Mouse (Mus musculus) lung, postnatal 36 days (tissue): Measurements from ENCODE around the gene Immp2l.
A peak's percentile ranks its signal among the peaks of the same experiment; 100 is the strongest.
"Not testable (repeated sequence)": the region's sequence is repeated elsewhere in the genome, so short reads cannot be mapped to it uniquely, and the experiment has no call there.

Source experiments
- DNase-seq: peaks from one replicate; pipeline ENCODE4 v3.0.0; 2022; ENCODE audit warnings: mixed read lengths

Immp2l gene

GRCm38 (mm10) chr12:41727221-41727620 lies 703.3 kb downstream of the Immp2l start:
- no peak for DNase-seq

DNA sequence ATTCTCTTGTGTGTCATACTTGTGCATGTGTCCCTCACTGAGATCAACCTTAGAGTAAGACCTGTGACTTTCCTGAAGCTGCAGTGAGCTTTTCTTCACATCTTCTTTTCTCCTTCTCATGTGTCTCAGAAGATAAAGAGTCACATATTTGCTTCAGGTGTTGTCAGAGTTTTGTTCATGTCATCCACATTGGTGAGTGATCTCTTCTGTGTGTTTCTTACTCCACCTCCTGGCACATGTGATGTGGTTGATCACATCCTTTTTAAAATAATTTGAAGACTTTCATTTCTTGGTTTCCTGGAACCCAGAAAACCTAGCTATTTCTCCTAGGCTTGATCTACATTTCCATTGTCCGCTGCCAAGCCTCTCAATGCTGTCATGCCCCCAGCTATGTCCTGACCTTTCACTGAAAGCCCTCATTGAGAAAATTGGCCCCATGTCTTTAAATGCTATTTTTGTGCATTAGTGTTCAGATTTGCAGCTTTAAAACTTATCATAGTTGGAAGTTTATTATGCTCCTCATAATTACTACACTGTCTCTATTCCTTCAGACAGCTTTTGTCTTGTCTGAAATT lies 704.0 kb downstream of the Immp2l start:
- no peak for DNase-seq

GRCm38 (mm10) chr12:41728467-41728866 lies 704.6 kb downstream of the Immp2l start:
- DNase-seq: no peak

GRCm38 (mm10) chr12:41729780-41730179 lies 705.9 kb downstream of the Immp2l start:
- no peak for DNase-seq

GRCm38 (mm10) chr12:41733168-41733567 lies 709.3 kb downstream of the Immp2l start:
- no peak for DNase-seq

GRCm38 (mm10) chr12:41742887-41743286 lies 719.0 kb downstream of the Immp2l start:
- no peak for DNase-seq

DNA sequence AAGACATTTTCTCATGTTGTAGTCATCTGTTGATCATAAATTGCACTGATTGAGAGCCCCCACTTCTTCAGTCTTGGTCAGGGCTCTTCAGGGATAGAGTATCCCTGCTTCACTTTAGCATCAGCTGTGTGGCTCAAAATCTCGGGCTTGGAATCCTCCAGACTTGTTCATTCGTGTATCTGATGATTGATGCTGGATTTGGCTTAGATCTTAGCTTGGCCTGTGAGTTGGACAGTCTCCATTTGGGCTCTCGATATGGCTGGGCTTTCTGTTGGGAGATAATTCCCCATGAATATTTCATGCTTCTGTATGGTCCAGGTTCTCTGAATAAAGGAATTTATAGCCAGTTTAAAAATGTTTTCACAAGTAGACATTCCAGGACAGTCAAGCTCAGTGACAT lies 739.5 kb downstream of the Immp2l start:
- DNase-seq: no peak

GRCm38 (mm10) chr12:41773961-41774360 lies 750.1 kb downstream of the Immp2l start:
- DNase-seq: no peak

GRCm38 (mm10) chr12:41774623-41775323 lies 750.9 kb downstream of the Immp2l start:
- no peak for DNase-seq

DNA sequence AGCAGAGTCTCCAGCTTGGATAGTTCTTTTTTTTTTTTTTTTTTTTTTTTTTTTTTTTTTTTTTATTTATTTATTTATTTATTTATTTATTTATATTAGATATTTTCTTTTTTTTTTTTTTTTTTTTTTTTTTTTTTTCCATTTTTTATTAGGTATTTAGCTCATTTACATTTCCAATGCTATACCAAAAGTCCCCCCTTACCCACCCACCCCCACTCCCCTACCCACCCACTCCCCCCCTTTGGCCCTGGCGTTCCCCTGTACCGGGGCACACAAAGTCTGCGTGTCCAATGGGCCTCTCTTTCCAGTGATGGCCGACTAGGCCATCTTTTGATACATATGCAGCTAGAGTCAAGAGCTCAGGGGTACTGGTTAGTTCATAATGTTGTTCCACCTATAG lies 753.9 kb downstream of the Immp2l start:
- not testable (repeated sequence) for DNase-seq

DNA sequence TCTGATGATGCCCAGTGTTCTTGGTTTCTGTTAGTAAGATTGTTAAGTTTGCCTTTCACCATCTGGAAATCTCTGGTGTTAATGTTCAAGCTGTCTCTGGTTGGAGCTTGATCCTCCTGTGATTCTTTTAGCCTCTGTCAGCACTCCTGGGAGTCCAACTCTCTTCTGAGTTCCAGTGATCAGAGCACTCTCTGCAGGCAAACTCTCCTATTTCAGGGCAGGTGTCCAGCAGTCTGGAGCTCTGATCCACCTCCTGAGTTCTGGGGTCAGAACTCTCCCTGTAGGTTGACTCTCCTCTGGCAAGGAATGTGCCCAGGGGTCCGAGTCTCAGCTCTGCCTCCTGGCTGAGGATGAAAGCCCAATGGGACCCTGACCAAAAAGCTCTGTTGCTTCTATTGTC lies 769.8 kb downstream of the Immp2l start:
- not testable (repeated sequence) for DNase-seq

GRCm38 (mm10) chr12:41829517-41829916 lies 805.6 kb downstream of the Immp2l start:
- no peak for DNase-seq

GRCm38 (mm10) chr12:41831731-41832130 lies 807.8 kb downstream of the Immp2l start:
- DNase-seq: no peak

DNA sequence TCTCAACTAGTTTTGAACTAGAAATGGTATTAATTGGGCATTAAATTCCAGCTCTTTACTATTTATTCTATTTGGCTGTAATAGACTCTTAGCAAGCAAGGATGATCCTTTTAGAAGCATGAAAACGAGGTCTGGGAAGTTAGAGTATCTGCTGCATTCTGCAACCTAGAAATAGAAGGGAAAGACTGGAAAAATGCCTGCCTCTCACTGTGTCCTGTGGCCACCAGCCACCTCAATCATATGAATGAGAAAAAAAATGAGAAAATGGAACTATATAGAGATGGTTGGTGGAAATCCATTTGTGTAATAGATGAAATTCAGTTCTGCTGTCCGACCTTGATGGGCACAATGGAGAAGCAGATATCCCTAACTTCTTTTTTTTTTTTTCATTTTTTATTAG lies 810.8 kb downstream of the Immp2l start:
- DNase-seq: no peak

DNA sequence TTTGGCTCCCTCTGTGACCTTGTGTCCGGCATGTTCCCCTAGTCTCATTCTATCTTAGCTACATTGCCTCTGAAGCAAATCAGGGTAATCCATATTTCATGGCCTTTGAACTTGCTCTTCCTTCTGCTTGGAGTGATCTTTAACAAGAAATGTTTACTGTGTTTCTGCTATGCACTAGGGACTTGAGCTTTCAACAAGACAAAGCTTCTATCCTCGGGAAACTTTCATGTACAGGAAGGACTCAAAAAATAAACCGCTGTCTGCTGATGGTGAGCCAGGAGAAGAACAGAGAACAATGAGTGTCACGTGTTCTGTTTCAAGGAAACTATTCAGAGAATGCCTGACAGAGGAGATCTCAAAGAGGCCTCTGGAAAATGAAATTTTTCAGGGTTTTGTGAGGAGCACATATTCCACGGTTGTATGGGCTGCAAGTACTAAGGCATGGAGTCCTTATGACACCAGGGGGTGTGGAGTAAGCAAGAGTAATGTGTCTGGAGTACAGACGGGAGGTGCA lies 814.5 kb downstream of the Immp2l start:
- peak; percentile 45 for DNase-seq

DNA sequence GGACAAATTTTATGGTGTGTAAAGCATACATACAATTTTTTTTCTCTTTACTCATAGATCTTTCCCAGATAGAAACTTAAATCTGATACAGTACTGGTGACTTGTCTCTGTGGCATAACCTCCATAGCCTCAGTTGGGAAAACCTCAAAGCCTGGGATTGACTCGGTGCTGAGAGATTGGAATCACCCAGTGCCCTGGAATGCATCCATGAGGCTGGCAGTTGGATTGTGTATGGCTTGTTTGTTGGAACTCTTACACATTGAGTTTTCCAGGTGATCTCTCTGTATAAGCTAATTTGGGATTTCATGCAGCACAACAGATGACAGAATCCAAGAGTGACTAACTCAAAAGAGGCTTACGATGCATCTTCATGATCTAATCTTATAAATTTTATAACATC lies 815.4 kb downstream of the Immp2l start:
- no peak for DNase-seq

DNA sequence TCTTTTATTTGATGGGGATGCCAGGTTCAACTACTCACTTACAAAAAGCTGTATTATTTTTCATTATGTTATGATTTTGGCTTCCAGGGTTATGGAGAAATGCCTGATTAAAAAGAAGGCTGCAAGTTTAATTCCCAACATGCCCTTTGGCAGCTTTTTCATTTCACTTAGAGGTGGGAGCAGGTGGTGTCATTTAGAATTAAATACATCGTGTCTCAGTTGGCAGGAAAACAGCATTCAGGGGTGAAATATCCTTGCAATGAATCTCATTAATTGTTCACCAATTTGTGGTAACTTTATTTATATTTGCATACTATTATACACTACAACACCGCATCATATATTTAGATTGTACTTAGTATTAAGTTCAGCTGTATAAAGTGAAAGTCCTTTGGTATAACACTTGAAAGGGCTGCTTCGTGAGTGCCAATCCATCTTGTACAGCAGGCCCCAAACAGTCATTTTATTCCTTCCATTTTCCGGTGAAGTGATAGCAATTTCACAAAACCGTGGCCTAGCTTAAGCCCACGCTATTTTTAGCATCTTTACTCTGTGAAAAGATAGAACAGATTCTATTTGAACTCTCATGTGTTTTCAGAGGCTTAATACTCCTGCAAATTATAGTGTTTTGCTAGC lies 818.9 kb downstream of the Immp2l start:
- DNase-seq: no peak

GRCm38 (mm10) chr12:41851896-41852470 lies 828.1 kb downstream of the Immp2l start:
- DNase-seq: no peak

GRCm38 (mm10) chr12:41859652-41860051 lies 835.8 kb downstream of the Immp2l start:
- not testable (repeated sequence) for DNase-seq

DNA sequence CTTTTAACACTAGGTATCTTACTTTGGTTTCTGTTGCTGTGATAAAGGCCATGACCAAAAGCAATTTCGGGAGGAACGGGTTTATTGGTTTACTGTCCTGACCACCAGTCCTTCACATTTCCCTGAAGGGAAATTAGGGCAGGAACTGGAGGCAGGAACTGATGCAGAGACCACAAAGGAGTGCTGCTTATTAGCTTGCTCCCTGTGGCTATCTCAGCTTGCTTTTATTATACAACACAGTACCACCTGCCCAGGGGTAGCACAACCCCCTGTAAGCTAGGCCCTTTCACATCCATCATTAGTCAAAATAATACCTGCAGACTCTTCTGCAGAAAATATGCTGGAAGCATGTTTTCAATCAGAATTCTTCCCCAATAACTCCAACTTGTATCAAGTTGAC lies 844.4 kb downstream of the Immp2l start:
- no peak for DNase-seq

DNA sequence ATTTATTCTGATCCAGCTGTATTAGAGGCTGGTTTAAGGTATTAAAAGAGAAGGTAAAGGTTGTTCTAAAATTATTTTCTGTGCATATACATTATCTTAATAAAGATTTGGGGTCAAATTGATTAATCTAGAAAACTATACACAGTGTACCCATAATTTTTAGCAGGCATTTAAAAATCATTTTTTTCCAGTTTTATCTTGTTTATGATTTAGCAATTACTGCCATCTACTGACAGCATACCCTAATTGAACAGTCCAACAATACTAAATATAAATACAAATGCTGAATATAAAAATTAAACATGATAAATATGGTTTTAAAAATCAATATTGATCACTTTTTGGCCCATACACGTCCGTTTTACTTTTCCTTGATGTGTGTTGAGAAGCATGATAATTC lies 850.1 kb downstream of the Immp2l start:
- DNase-seq: no peak

GRCm38 (mm10) chr12:41877292-41877959 lies 853.5 kb downstream of the Immp2l start:
- DNase-seq: no peak

- peak; percentile 12 for DNase-seq
Measured at GRCm38 (mm10) chr12:41878493-41878892, 854.6 kb downstream of the Immp2l start.
